Mouse (Mus musculus) heart, adult 2 months (tissue): ENCODE measurements around the gene Slc17a6. TPM values are rescaled to one million over a fixed set of nuclear protein-coding genes. Genes with fewer than 3 reads are reported as not detected.

Experiments used
- DNase-seq, 2 experiments: peaks; one replicate each; pipeline ENCODE4 v3.0.0; 2021
- H3K27ac ChIP-seq: fragments of 200-600 bp; 2 replicates; pipeline ENCODE4 v1.8.1; 2022
- H3K27me3 ChIP-seq: fragments of 200-500 bp; 2 replicates; pipeline ENCODE4 v1.6.1; 2012; ENCODE audit warnings: mild to moderate bottlenecking, low read length, inconsistent platforms, mixed read lengths; ENCODE audit not compliant: control insufficient read depth, insufficient read depth
- H3K36me3 ChIP-seq: fragments of 200-500 bp; 2 replicates; pipeline ENCODE4 v1.6.1; 2012; ENCODE audit warnings: low read length, inconsistent platforms; ENCODE audit not compliant: control insufficient read depth, insufficient read depth
- H3K4me1 ChIP-seq: fragments of 200-500 bp; 2 replicates; pipeline ENCODE4 v1.6.1; 2011; ENCODE audit warnings: low read length; ENCODE audit not compliant: control insufficient read depth, insufficient read depth
- H3K4me3 ChIP-seq: fragments of 200-600 bp; 2 replicates; pipeline ENCODE4 v1.8.1; 2022
- H3K79me2 ChIP-seq: fragments of 200-500 bp; replicated peaks from 2 replicates; pipeline ENCODE4 v1.6.1; 2012; ENCODE audit warnings: mild to moderate bottlenecking, inconsistent platforms, low read length, moderate library complexity, mixed read lengths; ENCODE audit not compliant: control insufficient read depth, insufficient read depth
- H3K9ac ChIP-seq: fragments of 200-500 bp; 2 replicates; pipeline ENCODE4 v1.6.1; 2012; ENCODE audit warnings: low read depth, mild to moderate bottlenecking, control low read depth, inconsistent platforms, low read length, mixed read lengths
- CTCF ChIP-seq: fragments of 200-600 bp; IDR thresholded peaks from 2 replicates; pipeline ENCODE4 v1.8.1; 2022; ENCODE audit warnings: antibody characterized with exemption, mild to moderate bottlenecking, moderate library complexity
- EP300 ChIP-seq: fragments of 200-500 bp; IDR thresholded peaks from 2 replicates; pipeline ENCODE4 v1.6.1; 2011; ENCODE audit warnings: low read depth, low read length, control low read depth; ENCODE audit not compliant: insufficient read depth
- POLR2A ChIP-seq: fragments of 200-500 bp; IDR thresholded peaks from 2 replicates; pipeline ENCODE4 v1.6.1; 2011; ENCODE audit warnings: mild to moderate bottlenecking, low read depth, low read length, control low read depth; ENCODE audit not compliant: insufficient read depth
- WGBS: fragments of 180-500 bp; shearing (Covaris S2); methylation state at CpG from one replicate; pipeline ENCODE4 v1.1.7; 2018; 5-methylcytosine and 5-hydroxymethylcytosine counted together
- intact Hi-C: fragments of 180-260 bp; cut with DNase I; formaldehyde crosslinking; loops from one replicate; pipeline ENCODE4 v1.15.1; 2025
- long read RNA-seq: library from polyadenylated mRNA; stranded (forward); transcript quantifications from one replicate; pipeline ENCODE4 v2.0.0, GENCODE M21; 2021
- polyA plus RNA-seq: library from polyadenylated mRNA; depleted of rRNA; stranded (reverse); fragments of >200 nt; gene quantifications from 2 replicates; pipeline ENCODE4 v1.2.3, GENCODE M21; 2012; rRNA removed
- total RNA-seq, 2 experiments: library from RNA; stranded (reverse); gene quantifications; 2 replicates each; pipeline ENCODE4 v1.2.3; 2021

Slc17a6 gene
- not detected for total RNA-seq
- polyA plus RNA-seq, result not detected in 2 replicates
- long read RNA-seq, result 0 reads

DNA sequence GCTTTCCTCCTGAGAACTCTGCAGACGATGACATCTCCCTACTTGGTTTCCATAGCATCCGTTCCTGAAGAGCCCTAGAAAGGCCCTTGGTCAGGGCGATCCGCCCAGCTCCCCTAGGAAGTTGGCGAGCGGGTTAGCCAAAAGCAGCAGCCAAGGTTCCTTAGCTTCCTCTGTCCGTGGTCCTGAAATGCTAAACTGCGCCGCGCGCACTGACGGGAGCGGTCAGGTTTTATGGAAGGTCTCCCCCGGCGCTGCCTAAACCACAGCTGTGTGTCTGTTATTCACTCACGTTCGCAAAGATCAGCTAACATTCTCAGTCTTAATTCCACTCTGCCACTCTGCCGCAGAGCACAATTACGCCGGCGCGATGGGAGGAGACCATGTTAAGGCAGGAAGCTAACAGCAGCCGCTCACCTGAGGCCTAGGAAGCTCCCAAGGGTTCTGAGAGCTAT lies at the start of gene Slc17a6:
Gene Slc17a6 (plus strand): TSS at position 313 of the 452 bp plus-strand sequence.
- intact Hi-C loops, result no loop called here
- no peaks in the 10 kb centered on the region for H3K79me2 ChIP-seq
- no peak within 1 kb of the TSS for H3K4me3 ChIP-seq
- 2% methylated on average over 23 of the region's 23 CpGs for WGBS
- peak; percentile 9 to 31 for DNase-seq
- TF ChIP-seq POLR2A (no peak), CTCF (no peak), EP300 (no peak)
- peaks cover 7% of the 10 kb centered on the region for H3K27me3 ChIP-seq
- H3K27ac ChIP-seq, result no peak within 1 kb of the TSS
- H3K36me3 ChIP-seq, result no peaks in the 10 kb centered on the region
- no peak within 1 kb of the TSS for H3K9ac ChIP-seq
- no peaks in the 10 kb centered on the region for H3K4me1 ChIP-seq

DNA sequence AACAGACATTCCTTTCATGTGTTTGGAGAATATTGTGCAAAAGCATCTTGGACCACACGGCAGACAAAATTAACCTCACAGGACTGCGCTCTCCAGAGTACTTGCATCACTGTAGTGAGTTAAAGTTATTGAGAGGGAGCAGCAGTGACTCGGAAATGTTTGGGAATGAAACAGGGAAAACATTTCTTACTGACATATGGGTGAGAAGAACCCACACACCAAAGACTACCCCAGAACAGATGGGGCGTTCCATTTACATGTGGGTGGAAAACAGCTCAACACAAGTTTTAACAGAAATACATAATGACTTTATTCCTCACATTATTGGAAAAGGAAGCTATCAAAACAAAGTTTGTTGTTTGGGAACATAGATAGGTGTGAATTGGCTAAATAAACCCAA lies 21.8 kb upstream of the Slc17a6 start:
- H3K36me3 ChIP-seq, result no peaks in the 10 kb centered on the region
- intact Hi-C loops, result no loop called here
- H3K79me2 ChIP-seq, result no peaks in the 10 kb centered on the region
- no peak overlapping the region for H3K27ac ChIP-seq
- no peak for TF ChIP-seq POLR2A
- TF ChIP-seq EP300, result no peak
- TF ChIP-seq CTCF, result no peak
- no peak overlapping the region for H3K9ac ChIP-seq
- H3K27me3 ChIP-seq, result no peaks in the 10 kb centered on the region
- DNase-seq, result no peak
- H3K4me1 ChIP-seq, result no peaks in the 10 kb centered on the region
- no peak overlapping the region for H3K4me3 ChIP-seq
- WGBS, result 63% methylated on average over 4 of the region's 4 CpGs

DNA sequence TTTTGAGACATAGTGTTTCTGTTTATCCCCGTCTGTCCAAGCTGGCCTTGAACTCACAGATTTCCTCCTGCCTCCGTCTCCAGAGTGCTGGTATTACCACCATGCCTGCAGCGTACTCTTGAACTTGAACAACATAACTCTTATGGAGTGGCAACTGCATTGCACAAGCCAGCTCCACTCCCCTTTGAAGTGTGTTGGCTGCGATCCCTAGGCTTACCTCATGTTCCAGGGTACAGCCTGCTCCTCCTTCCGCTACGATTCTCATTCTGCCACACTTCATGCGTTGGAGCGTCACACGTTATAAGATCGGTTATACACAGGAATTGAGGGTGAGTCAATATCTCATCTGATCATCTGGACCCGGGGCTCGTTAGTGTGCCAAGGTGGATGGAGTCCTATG lies 18.1 kb upstream of the Slc17a6 start:
- intact Hi-C loops, result no loop called here
- Histone ChIP-seq H3K9ac (no peak overlapping the region), H3K27me3 (no peaks in the 10 kb centered on the region), H3K36me3 (no peaks in the 10 kb centered on the region), H3K4me3 (no peak overlapping the region), H3K79me2 (no peaks in the 10 kb centered on the region), H3K4me1 (no peaks in the 10 kb centered on the region), H3K27ac (no peak overlapping the region)
- no peak for TF ChIP-seq EP300
- DNase-seq, result no peak
- 80% methylated on average over 12 of the region's 12 CpGs for WGBS

DNA sequence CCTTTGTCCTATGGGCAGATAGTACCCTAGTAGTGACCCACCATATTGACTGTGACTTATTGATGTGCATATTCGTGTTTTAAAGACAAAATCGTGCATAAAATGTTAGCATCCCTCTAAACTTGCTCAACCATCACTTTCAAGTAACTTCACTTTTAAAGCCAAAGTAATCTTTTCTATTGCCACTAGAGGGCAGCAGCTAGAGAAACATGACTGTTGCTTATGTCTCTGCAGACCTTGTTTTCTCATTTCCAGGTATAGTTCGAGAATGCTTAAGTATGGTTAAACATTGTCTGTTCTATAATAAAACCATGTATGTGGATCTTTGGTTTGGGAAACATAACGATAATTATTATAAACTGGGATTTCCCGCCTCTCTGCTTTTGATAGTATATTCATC lies 7.4 kb upstream of the Slc17a6 start:
- no peak overlapping the region for H3K4me3 ChIP-seq
- H3K9ac ChIP-seq, result no peak overlapping the region
- intact Hi-C loops, result no loop called here
- H3K4me1 ChIP-seq, result no peaks in the 10 kb centered on the region
- 29% methylated on average over 5 of the region's 5 CpGs for WGBS
- DNase-seq, result no peak
- TF ChIP-seq CTCF (peak; percentile 71), POLR2A (no peak)
- H3K27me3 ChIP-seq, result no peaks in the 10 kb centered on the region
- H3K79me2 ChIP-seq, result no peaks in the 10 kb centered on the region
- no peaks in the 10 kb centered on the region for H3K36me3 ChIP-seq
- no peak overlapping the region for H3K27ac ChIP-seq

DNA sequence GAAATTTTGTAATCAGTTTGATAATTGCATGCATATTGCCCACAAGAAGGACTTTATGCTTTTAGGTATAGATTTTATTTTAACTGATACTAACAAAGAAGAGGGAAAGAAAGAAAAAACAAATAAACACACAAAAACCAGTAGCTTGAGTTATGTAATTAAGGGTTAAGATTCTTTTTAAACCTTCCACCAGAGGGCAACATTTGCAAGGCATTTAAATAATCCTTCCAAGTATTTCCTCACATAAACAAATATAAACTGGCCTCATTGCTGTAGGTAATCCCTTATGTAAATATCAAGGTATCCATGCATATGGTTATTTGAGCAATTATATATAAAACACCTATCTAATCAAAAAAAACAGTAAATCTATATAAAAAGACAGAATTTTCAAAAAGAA lies 3.9 kb upstream of the Slc17a6 start:
- no peak overlapping the region for H3K9ac ChIP-seq
- no peaks in the 10 kb centered on the region for H3K36me3 ChIP-seq
- TF ChIP-seq EP300 (no peak), CTCF (peak; percentile 65), POLR2A (no peak)
- H3K27me3 ChIP-seq, result peaks cover 2% of the 10 kb centered on the region; the same call in 1 of the 2 replicates
- DNase-seq, result no peak
- H3K79me2 ChIP-seq, result no peaks in the 10 kb centered on the region
- no peaks in the 10 kb centered on the region for H3K4me1 ChIP-seq
- H3K4me3 ChIP-seq, result no peak overlapping the region
- no peak overlapping the region for H3K27ac ChIP-seq
- intact Hi-C loops, result loop anchor here (2.0 kb wide), 1 partner anchor 355 kb away; no protein-coding TSS in a partner anchor

DNA sequence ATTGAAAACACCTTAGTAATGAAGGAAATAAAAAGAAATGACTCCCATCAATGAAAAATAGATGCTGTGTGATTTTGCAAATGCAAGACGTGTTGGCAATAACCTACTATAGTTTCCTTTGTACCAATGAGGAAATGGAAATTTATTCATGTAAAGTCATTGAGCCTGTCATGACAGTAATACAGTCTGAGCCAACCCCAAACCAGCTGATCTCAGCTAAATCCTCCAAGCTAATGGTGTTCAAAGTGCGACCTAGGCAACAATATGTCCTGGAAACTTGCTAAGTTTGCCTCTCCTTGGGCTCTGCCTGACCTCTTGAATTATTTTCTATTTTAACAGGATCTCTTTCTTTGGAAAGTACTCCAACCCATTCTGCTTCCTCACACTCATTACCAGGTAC lies 3.4 kb upstream of the Slc17a6 start:
- Histone ChIP-seq H3K9ac (no peak overlapping the region), H3K36me3 (no peaks in the 10 kb centered on the region), H3K27ac (no peak overlapping the region), H3K27me3 (peaks cover 2% of the 10 kb centered on the region; the same call in 1 of the 2 replicates), H3K4me1 (no peaks in the 10 kb centered on the region), H3K4me3 (no peak overlapping the region), H3K79me2 (no peaks in the 10 kb centered on the region)
- TF ChIP-seq CTCF (no peak), POLR2A (no peak), EP300 (no peak)
- intact Hi-C loops, result no loop called here
- no peak for DNase-seq
- 31% methylated on average over 2 of the region's 2 CpGs for WGBS
